Mouse (Mus musculus): ENCODE measurements at regions not wholly inside any gene's neighbourhood (a gene's known extent, or its start where the extent isn't known, plus 50 kb on each side); places are given as distances from the start of the nearest gene placed in this dataset.
A peak's percentile ranks its signal among the peaks of the same experiment; 100 is the strongest.

GRCm38 (mm10) chr14:68224152-68224551, 1069.9 kb downstream of the Synb start:
- H3K9ac ChIP-seq: no peak overlapping the region
- no peak for ATAC-seq (ENCODE audit: insufficient number of reproducible peaks, insufficient read depth, low FRiP score, low TSS enrichment, low read depth)
- H3K27me3 ChIP-seq: no peaks in the 10 kb centered on the region
- H3K4me3 ChIP-seq: no peak overlapping the region
- H3K4me1 ChIP-seq: peaks cover 5% of the 10 kb centered on the region
- H3K36me3 ChIP-seq: no peaks in the 10 kb centered on the region
- no peaks in the 10 kb centered on the region for H3K9me3 ChIP-seq
- no peak overlapping the region for H3K27ac ChIP-seq
- WGBS: 35% methylated on average over 3 of the region's 3 CpGs
- H3K4me2 ChIP-seq: no peak overlapping the region

GRCm38 (mm10) chr14:68219025-68219595, 1075.0 kb downstream of the Synb start:
- H3K4me2 ChIP-seq: no peak overlapping the region
- H3K4me1 ChIP-seq: peaks cover 5% of the 10 kb centered on the region
- WGBS: 67% methylated on average over 9 of the region's 9 CpGs

GRCm38 (mm10) chr14:68218471-68218870, 1075.6 kb downstream of the Synb start:
- Histone ChIP-seq H3K4me3 (no peak overlapping the region), H3K4me1 (peaks cover 5% of the 10 kb centered on the region), H3K27ac (no peak overlapping the region), H3K9ac (no peak overlapping the region), H3K27me3 (no peaks in the 10 kb centered on the region), H3K9me3 (no peaks in the 10 kb centered on the region), H3K4me2 (no peak overlapping the region), H3K36me3 (no peaks in the 10 kb centered on the region)
- ATAC-seq (ENCODE audit: insufficient number of reproducible peaks, insufficient read depth, low FRiP score, low TSS enrichment, low read depth): no peak
- 69% methylated on average over 4 of the region's 4 CpGs for WGBS

More at GRCm38 (mm10) chr14:68219025-68219595, 1075.0 kb downstream of the Synb start:
- no peak overlapping the region for H3K27ac ChIP-seq
- H3K27me3 ChIP-seq: no peaks in the 10 kb centered on the region
- H3K36me3 ChIP-seq: no peaks in the 10 kb centered on the region
- ATAC-seq (ENCODE audit: insufficient number of reproducible peaks, insufficient read depth, low FRiP score, low TSS enrichment, low read depth): no peak
- no peak overlapping the region for H3K4me3 ChIP-seq
- H3K9me3 ChIP-seq: no peaks in the 10 kb centered on the region
- no peak overlapping the region for H3K9ac ChIP-seq

- no peak for ATAC-seq (ENCODE audit: insufficient number of reproducible peaks, insufficient read depth, low FRiP score, low TSS enrichment, low read depth)
- Histone ChIP-seq H3K4me1 (peaks cover 5% of the 10 kb centered on the region), H3K27ac (no peak overlapping the region), H3K9me3 (no peaks in the 10 kb centered on the region), H3K4me3 (no peak overlapping the region), H3K4me2 (no peak overlapping the region), H3K27me3 (no peaks in the 10 kb centered on the region), H3K9ac (no peak overlapping the region), H3K36me3 (no peaks in the 10 kb centered on the region)
- WGBS: 78% methylated on average over 6 of the region's 6 CpGs
Measured at GRCm38 (mm10) chr14:68217986-68218385, 1076.1 kb downstream of the Synb start.

GRCm38 (mm10) chr14:68213879-68214278, 1080.2 kb downstream of the Synb start:
- 86% methylated on average over 5 of the region's 5 CpGs for WGBS
- H3K9ac ChIP-seq: no peak overlapping the region
- no peak overlapping the region for H3K4me2 ChIP-seq
- H3K36me3 ChIP-seq: no peaks in the 10 kb centered on the region
- H3K4me3 ChIP-seq: no peak overlapping the region
- H3K27me3 ChIP-seq: no peaks in the 10 kb centered on the region
- H3K9me3 ChIP-seq: no peaks in the 10 kb centered on the region
- peaks cover under 1% of the 10 kb centered on the region; the same call in 1 of the 2 replicates for H3K4me1 ChIP-seq
- no peak for ATAC-seq (ENCODE audit: insufficient number of reproducible peaks, insufficient read depth, low FRiP score, low TSS enrichment, low read depth)
- no peak overlapping the region for H3K27ac ChIP-seq

GRCm38 (mm10) chr14:68198802-68199201, 1095.3 kb downstream of the Synb start:
- H3K4me1 ChIP-seq: peaks cover 22% of the 10 kb centered on the region
- peaks cover 17% of the 10 kb centered on the region for H3K27me3 ChIP-seq
- H3K27ac ChIP-seq: no peak overlapping the region
- no peaks in the 10 kb centered on the region for H3K9me3 ChIP-seq
- H3K4me3 ChIP-seq: no peak overlapping the region
- no peak overlapping the region for H3K9ac ChIP-seq
- no peaks in the 10 kb centered on the region for H3K36me3 ChIP-seq
- H3K4me2 ChIP-seq: no peak overlapping the region
- 5% methylated on average over 8 of the region's 8 CpGs for WGBS
- ATAC-seq (ENCODE audit: insufficient number of reproducible peaks, insufficient read depth, low FRiP score, low TSS enrichment, low read depth): no peak

- H3K4me3 ChIP-seq: no peak overlapping the region
- H3K9ac ChIP-seq: no peak overlapping the region
- peaks cover 22% of the 10 kb centered on the region for H3K4me1 ChIP-seq
- no peaks in the 10 kb centered on the region for H3K36me3 ChIP-seq
- H3K27me3 ChIP-seq: peaks cover 17% of the 10 kb centered on the region
- no peak overlapping the region for H3K27ac ChIP-seq
- H3K9me3 ChIP-seq: no peaks in the 10 kb centered on the region
- H3K4me2 ChIP-seq: peak overlapping the region; percentile 28
- ATAC-seq (ENCODE audit: insufficient number of reproducible peaks, insufficient read depth, low FRiP score, low TSS enrichment, low read depth): no peak
- 3% methylated on average over 7 of the region's 13 CpGs for WGBS
Measured at GRCm38 (mm10) chr14:68197470-68197800, 1096.7 kb downstream of the Synb start.

- ATAC-seq (ENCODE audit: insufficient number of reproducible peaks, insufficient read depth, low FRiP score, low TSS enrichment, low read depth): no peak
Measured at GRCm38 (mm10) chr14:68196762-68197469, 1097.2 kb downstream of the Synb start.

GRCm38 (mm10) chr14:68196201-68196600, 1097.9 kb downstream of the Synb start:
- no peak for ATAC-seq (ENCODE audit: insufficient number of reproducible peaks, insufficient read depth, low FRiP score, low TSS enrichment, low read depth)
- no peak overlapping the region for H3K4me2 ChIP-seq
- 66% methylated on average over 9 of the region's 9 CpGs for WGBS

More at GRCm38 (mm10) chr14:68196762-68197469, 1097.2 kb downstream of the Synb start:
- H3K4me2 ChIP-seq: peak overlapping the region; percentile 28; the same call in 1 of the 2 replicates
- H3K4me3 ChIP-seq: no peak overlapping the region
- peaks cover 17% of the 10 kb centered on the region for H3K27me3 ChIP-seq
- no peaks in the 10 kb centered on the region for H3K36me3 ChIP-seq
- no peak overlapping the region for H3K9ac ChIP-seq
- H3K27ac ChIP-seq: no peak overlapping the region
- H3K9me3 ChIP-seq: no peaks in the 10 kb centered on the region
- 24% methylated on average over 9 of the region's 9 CpGs for WGBS
- peaks cover 22% of the 10 kb centered on the region for H3K4me1 ChIP-seq

GRCm38 (mm10) chr14:68189876-68190275, 1104.2 kb downstream of the Synb start:
- no peaks in the 10 kb centered on the region for H3K9me3 ChIP-seq
- ATAC-seq (ENCODE audit: insufficient number of reproducible peaks, insufficient read depth, low FRiP score, low TSS enrichment, low read depth): no peak
- no peak overlapping the region for H3K4me3 ChIP-seq
- no peaks in the 10 kb centered on the region for H3K36me3 ChIP-seq
- 47% methylated on average over 4 of the region's 4 CpGs for WGBS
- H3K9ac ChIP-seq: no peak overlapping the region
- no peaks in the 10 kb centered on the region for H3K27me3 ChIP-seq
- H3K4me1 ChIP-seq: no peaks in the 10 kb centered on the region
- H3K27ac ChIP-seq: no peak overlapping the region
- H3K4me2 ChIP-seq: no peak overlapping the region

More at GRCm38 (mm10) chr14:68196201-68196600, 1097.9 kb downstream of the Synb start:
- Histone ChIP-seq H3K36me3 (no peaks in the 10 kb centered on the region), H3K4me3 (no peak overlapping the region), H3K9ac (no peak overlapping the region), H3K27ac (no peak overlapping the region), H3K4me1 (peaks cover 22% of the 10 kb centered on the region), H3K9me3 (no peaks in the 10 kb centered on the region), H3K27me3 (peaks cover 17% of the 10 kb centered on the region)

GRCm38 (mm10) chr14:68188325-68188724, 1105.8 kb downstream of the Synb start:
- H3K27me3 ChIP-seq: no peaks in the 10 kb centered on the region
- WGBS: 59% methylated on average over 5 of the region's 5 CpGs
- no peaks in the 10 kb centered on the region for H3K36me3 ChIP-seq
- H3K27ac ChIP-seq: no peak overlapping the region
- H3K4me2 ChIP-seq: no peak overlapping the region
- no peaks in the 10 kb centered on the region for H3K9me3 ChIP-seq
- H3K4me3 ChIP-seq: no peak overlapping the region
- no peak overlapping the region for H3K9ac ChIP-seq
- no peaks in the 10 kb centered on the region for H3K4me1 ChIP-seq
- no peak for ATAC-seq (ENCODE audit: insufficient number of reproducible peaks, insufficient read depth, low FRiP score, low TSS enrichment, low read depth)

- Histone ChIP-seq H3K36me3 (no peaks in the 10 kb centered on the region), H3K27ac (no peak overlapping the region), H3K4me2 (no peak overlapping the region), H3K4me1 (no peaks in the 10 kb centered on the region), H3K4me3 (no peak overlapping the region), H3K9me3 (no peaks in the 10 kb centered on the region), H3K27me3 (no peaks in the 10 kb centered on the region), H3K9ac (no peak overlapping the region)
- ATAC-seq (ENCODE audit: insufficient number of reproducible peaks, insufficient read depth, low FRiP score, low TSS enrichment, low read depth): no peak
- WGBS: 59% methylated on average over 9 of the region's 9 CpGs
Measured at GRCm38 (mm10) chr14:68182606-68183005, 1111.5 kb downstream of the Synb start.

Measured in embryonic facial prominence, embryonic 13.5 days (tissue).